In genomic region chr2:130664102-130664701, GRCm38 (mm10) we compare ENCODE assay signal across 7 mouse cellular contexts. TPM values are rescaled to one million over a fixed set of nuclear protein-coding genes. Genes with fewer than 3 reads are reported as not detected.
A peak's percentile ranks its signal among the peaks of the same experiment; 100 is the strongest.
DNase-seq lines count a peak whose midpoint lies in the region; ATAC-seq lines count a peak whose summit lies in the region.

Gene Ddrgk1, minus strand, starts transcription at chr2:130664659.

- peaks cover 20% of the 10 kb centered on the region for H3K4me1 ChIP-seq in intestine, embryonic 15.5 days (replicated peaks)
- peaks cover 45% of the 10 kb centered on the region for H3K4me1 ChIP-seq in midbrain, embryonic 10.5 days

- peak; percentile 96 for DNase-seq in adrenal gland, adult 2 months
- peak; percentile 92 for DNase-seq in embryo, embryonic 11.5 days (ENCODE audit: low read depth, low spot score)
- DNase-seq in gastrocnemius, postnatal 36 days: peak; percentile 90 to 94
- DNase-seq in left cerebral cortex, postnatal 25 days (ENCODE audit: low spot score in 2 of 2): peak; percentile 98
- DNase-seq in midbrain, embryonic 10.5 days (ENCODE audit: low spot score): peak; percentile 95
- DNase-seq in right cerebral cortex, postnatal 4 days: peak; percentile 86

- H3K9ac ChIP-seq in intestine, embryonic 15.5 days: peak within 1 kb of the TSS; percentile 85

- peak within 1 kb of the TSS; percentile 88 for H3K4me2 ChIP-seq in intestine, embryonic 15.5 days (replicated peaks)

- H3K27me3 ChIP-seq in intestine, embryonic 15.5 days (replicated peaks): no peaks in the 10 kb centered on the region
- H3K27me3 ChIP-seq in midbrain, embryonic 10.5 days (ENCODE audit: low read depth, poor library complexity, severe bottlenecking): no peaks in the 10 kb centered on the region

- intact Hi-C loops in gastrocnemius, postnatal 36 days (cut with DNase I): no loop called here
- intact Hi-C loops in left cerebral cortex, postnatal 25 days (cut with DNase I): loop anchor here (2.0 kb wide), 1 partner anchor 21 kb away; the partner anchor contains the start of gene Lzts3

- peak within 1 kb of the TSS; percentile 99 for H3K27ac ChIP-seq in intestine, embryonic 15.5 days
- peak within 1 kb of the TSS; percentile 98 for H3K27ac ChIP-seq in midbrain, embryonic 10.5 days (replicated peaks)

- ATAC-seq in intestine, embryonic 15.5 days: peak; percentile 98

- H3K4me3 ChIP-seq in intestine, embryonic 15.5 days (replicated peaks): peak within 1 kb of the TSS; percentile 57
- H3K4me3 ChIP-seq in midbrain, embryonic 10.5 days: peak within 1 kb of the TSS; percentile 71

- 0 out of 2 replicates have a peak, but pooled peaks cover 4% of the 10 kb centered on the region for H3K36me3 ChIP-seq in intestine, embryonic 15.5 days
- H3K36me3 ChIP-seq in midbrain, embryonic 10.5 days: peaks cover 37% of the 10 kb centered on the region

- no peaks in the 10 kb centered on the region for H3K9me3 ChIP-seq in intestine, embryonic 15.5 days
- no peaks in the 10 kb centered on the region for H3K9me3 ChIP-seq in midbrain, embryonic 10.5 days (replicated peaks)

- whole genome bisulfite sequencing in intestine, embryonic 15.5 days: 0% methylated on average over 40 of the region's 40 CpGs
- WGBS in midbrain, embryonic 10.5 days: 0% methylated on average over 40 of the region's 40 CpGs

RNA-seq across cellular contexts. Expression of gene Ddrgk1, which starts in this region (rescaled TPM):
- 100 to 1,000 TPM; 184 to 209 TPM for total RNA-seq in adrenal gland, adult 2 months (2021)
- 190 and 213 TPM in 2 replicates for polyA plus RNA-seq in adrenal gland, adult 2 months (2012; rRNA removed)
- total RNA-seq in gastrocnemius, postnatal 36 days (2021): 10 to 100 TPM; 82.3 to 96.2 TPM
- 74.5 and 78.2 TPM in 2 replicates for polyA plus RNA-seq in intestine, embryonic 15.5 days (2015; fragmentation: Nextera tagmentation; extraction: Ambion mirVana)
- total RNA-seq in left cerebral cortex, postnatal 25 days (2021): 100 to 1,000 TPM in 1 of 2 experiments, 10 to 100 TPM in 1; 97.3 to 108 TPM
- polyA plus RNA-seq in midbrain, embryonic 10.5 days (2016; fragmentation: Nextera tagmentation; extraction: Ambion mirVana): 40.6 and 45.6 TPM in 2 replicates

Comparison
In these comparisons a context has a peak if more than half of its experiments do, and no peak if none do; other contexts are left out.
1. Peak in every context shown above with its lines: DNase-seq, ATAC-seq, H3K4me3 ChIP-seq and H3K27ac ChIP-seq.